Mouse (Mus musculus) cerebellum, adult 2 months (tissue): ENCODE data around the gene Cbln4.

Source experiments
- CTCF ChIP-seq: fragments of 200-500 bp; IDR thresholded peaks from 2 replicates; pipeline ENCODE4 v1.5.1; 2011; ENCODE audit warnings: low read depth, mild to moderate bottlenecking, control low read depth, low read length, moderate library complexity, borderline replicate concordance; ENCODE audit not compliant: insufficient read depth
- POLR2A ChIP-seq: fragments of 200-500 bp; IDR thresholded peaks from 2 replicates; pipeline ENCODE4 v1.6.1; 2011; ENCODE audit warnings: low read length, control low read depth, borderline replicate concordance; ENCODE audit not compliant: insufficient read depth

GRCm38 (mm10) chr2:171996979-171997686 lies 46.1 kb downstream of the Cbln4 start:
- TF ChIP-seq POLR2A (no peak), CTCF (no peak)
